9 mouse cellular contexts compared by ENCODE assay signal in the genomic region with DNA sequence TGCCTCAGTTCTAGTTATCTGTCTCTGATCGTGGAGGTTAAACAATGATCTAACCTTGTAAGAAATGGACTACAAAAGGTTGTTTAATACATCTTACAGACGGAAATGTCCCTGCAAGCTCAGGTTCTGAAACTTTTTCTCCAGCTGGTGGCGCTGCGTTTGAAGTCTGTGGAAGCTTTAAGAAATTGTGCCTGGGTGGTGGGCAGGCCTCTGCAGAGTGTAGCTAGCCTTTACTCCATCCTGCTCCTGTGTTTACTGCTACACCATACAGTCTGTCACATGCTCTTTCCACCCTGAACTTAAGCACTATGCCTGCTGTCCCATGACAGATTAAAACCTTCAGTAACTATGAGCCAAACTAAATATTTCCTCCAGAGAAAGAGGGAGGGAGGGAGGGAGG. TPM values are rescaled to one million over a fixed set of nuclear protein-coding genes. Genes with fewer than 3 reads are reported as not detected.
DNase-seq lines count a peak whose midpoint lies in the region; ATAC-seq and TF ChIP-seq lines count a peak whose summit lies in the region.
"Had no signal": no experiment of that assay in that cellular context is flagged by ENCODE, and none has a peak within 500 bp of the region (broad histone marks: within the 10 kb centered on the region; RNA-seq: fewer than 3 reads in every experiment).

No protein-coding gene starts in this region.

- H3K4me1 ChIP-seq in ES-E14 (ENCODE audit: control insufficient read depth in 2 of 2, insufficient read depth in 2 of 2, low read length in 2 of 2, poor library complexity in 1 of 2), result no peaks in the 10 kb centered on the region
- no peaks in the 10 kb centered on the region for H3K4me1 ChIP-seq in heart, postnatal 0 days (ENCODE audit: control insufficient read depth, insufficient read depth)

- H3K9ac ChIP-seq in ES-E14 (ENCODE audit: insufficient read depth, low read depth, low read length, poor library complexity, severe bottlenecking), result no peak overlapping the region
- H3K9ac ChIP-seq in heart, postnatal 0 days (replicated peaks; ENCODE audit: low read depth, low read length), result no peak overlapping the region

- TF ChIP-seq CTCF in heart, postnatal 0 days (IDR thresholded peaks at IDR 0.05; ENCODE audit: low read depth), result 0 out of 2 replicates have a peak, but pooled peaks have one; percentile 2

- WGBS in heart, postnatal 0 days, result 65% methylated on average over 4 of the region's 4 CpGs

- in situ Hi-C loops in ES-E14 (cut with MboI; ENCODE audit: low sequenced_read_pairs in 2 of 2, unreplicated experiment in 2 of 2), result no loop called here

- DNase-seq in gastrocnemius, postnatal 10 days, result peak; percentile 19
- no peak for DNase-seq in gastrocnemius, adult 18-20 months (ENCODE audit: low spot score)
- peak; percentile 34 for DNase-seq in ES-E14 (ENCODE audit: low read depth, low spot score)
- peak; percentile 11 for DNase-seq in heart, postnatal 0 days (ENCODE audit: low spot score)
- DNase-seq in lung, adult 18-20 months, result peak; percentile 31 to 49
- no peak for DNase-seq in Muller cell, postnatal 12 days (ENCODE audit: inconsistent ontology term)
- DNase-seq in frontal cortex, postnatal 36 days (ENCODE audit: low spot score in 2 of 2), result no peak
- no peak for DNase-seq in spleen, postnatal 10 days (ENCODE audit: low spot score in 2 of 2)

- no peaks in the 10 kb centered on the region for H3K9me3 ChIP-seq in ES-E14 (ENCODE audit: control insufficient read depth, insufficient read depth, low read depth, low read length)
- H3K9me3 ChIP-seq in heart, postnatal 0 days (replicated peaks; ENCODE audit: control insufficient read depth, low read length), result no peaks in the 10 kb centered on the region

- H3K36me3 ChIP-seq in ES-E14 (ENCODE audit: control insufficient read depth, insufficient read depth, low read length, poor library complexity, severe bottlenecking), result no peaks in the 10 kb centered on the region
- no peaks in the 10 kb centered on the region for H3K36me3 ChIP-seq in heart, postnatal 0 days (replicated peaks; ENCODE audit: control insufficient read depth, insufficient read depth, low read length)

- no peak for ATAC-seq in heart, postnatal 0 days (ENCODE audit: insufficient read depth, low read depth)

- no peak for TF ChIP-seq EP300 in heart, postnatal 0 days (IDR thresholded peaks at IDR 0.05; ENCODE audit: low read depth)

- no peak overlapping the region for H3K4me3 ChIP-seq in ES-E14 (ENCODE audit: insufficient read depth in 1 of 2, low read depth in 1 of 2, low read length in 2 of 2, poor library complexity in 1 of 2, severe bottlenecking in 1 of 2)
- no peak overlapping the region for H3K4me3 ChIP-seq in heart, postnatal 0 days (ENCODE audit: low read depth, low read length)

- H3K27me3 ChIP-seq in heart, postnatal 0 days (ENCODE audit: control insufficient read depth, insufficient read depth, low read length), result no peaks in the 10 kb centered on the region

- H3K27ac ChIP-seq in ES-E14 (ENCODE audit: insufficient read depth, low read depth, low read length, poor library complexity, severe bottlenecking), result no peak overlapping the region
- H3K27ac ChIP-seq in heart, postnatal 0 days (ENCODE audit: low read depth), result no peak overlapping the region

- peak overlapping the region; percentile 65; the same call in 1 of the 2 replicates for H3K4me2 ChIP-seq in heart, postnatal 0 days (ENCODE audit: low read depth, low read length)

TF ChIP-seq in ES-E14, 5 proteins besides CTCF, POLR2A, EP300 and RAD21:
- no peak for TF ChIP-seq MAFK (IDR thresholded peaks at IDR 0.05; ENCODE audit: insufficient read depth, low read depth, low read length)
- 0 out of 2 replicates have a peak, but pooled peaks have one; percentile 17 for TF ChIP-seq ZC3H11A (IDR thresholded peaks at IDR 0.05; ENCODE audit: borderline replicate concordance, low read depth, low read length)

RNA-seq across cellular contexts. Expression of a gene that starts 1.9 kb away (rescaled TPM):
- 1 to 10 TPM; 2.7 to 3.0 TPM for total RNA-seq in gastrocnemius, postnatal 10 days (2021)
- total RNA-seq in gastrocnemius, adult 18-20 months (2021), result under 1 TPM; 0.53 to 0.69 TPM
- 0.85 and 1.7 TPM in 2 replicates for total RNA-seq in ES-E14 (2012; rRNA removed)
- total RNA-seq in heart, postnatal 0 days (2014; rRNA removed; ENCODE audit: low replicate concordance), result 0.97 and 3.5 TPM in 2 replicates
- 2.4 and 2.8 TPM in 2 replicates for polyA plus RNA-seq in heart, postnatal 0 days (2015; fragmentation: Nextera tagmentation; extraction: Ambion mirVana)
- total RNA-seq: common myeloid progenitor, adult 5-6 weeks had no signal

Comparison
In these comparisons a context has a peak if more than half of its experiments do, and no peak if none do; other contexts are left out.
1. DNase-seq: peak in gastrocnemius, postnatal 10 days (single experiment), ES-E14 (single experiment), heart, postnatal 0 days (single experiment) and lung, adult 18-20 months (2 of 2); none in gastrocnemius, adult 18-20 months (single experiment), Muller cell, postnatal 12 days (single experiment), frontal cortex, postnatal 36 days (0 of 2) and spleen, postnatal 10 days (0 of 2).